Mouse (Mus musculus) stomach, embryonic 14.5 days (tissue): ENCODE measurements at regions not wholly inside any gene's neighbourhood (a gene's known extent, or its start where the extent isn't known, plus 50 kb on each side); places are given as distances from the start of the nearest gene placed in this dataset.

ENCODE experiments used
- ATAC-seq: fragments of 200-750 bp; cut with Nextera tagmentation; 2 replicates; pipeline ENCODE4 v1.8.0; 2017; ENCODE audit warnings: low read depth, moderate TSS enrichment; ENCODE audit not compliant: insufficient number of reproducible peaks, insufficient read depth, low FRiP score
- H3K27ac ChIP-seq: fragments of 300-500 bp; sonication (generic); 2 replicates; pipeline ENCODE4 v1.5.1; 2014; ENCODE audit warnings: mild to moderate bottlenecking, low read length, moderate library complexity, mixed read lengths
- H3K27me3 ChIP-seq: fragments of 300-500 bp; sonication (generic); 2 replicates; pipeline ENCODE4 v1.6.1; 2014; ENCODE audit warnings: low read length, control low read depth, mixed read lengths; ENCODE audit not compliant: control insufficient read depth, insufficient read depth
- H3K36me3 ChIP-seq: fragments of 300-500 bp; sonication (generic); 2 replicates; pipeline ENCODE4 v1.6.1; 2014; ENCODE audit warnings: mild to moderate bottlenecking, control low read depth, low read length, moderate library complexity, mixed read lengths; ENCODE audit not compliant: control insufficient read depth, insufficient read depth
- H3K4me1 ChIP-seq: fragments of 300-500 bp; sonication (generic); 2 replicates; pipeline ENCODE4 v1.6.1; 2014; ENCODE audit warnings: low read length, control low read depth, mixed read lengths; ENCODE audit not compliant: control insufficient read depth, insufficient read depth
- H3K4me2 ChIP-seq: fragments of 300-500 bp; sonication (generic); replicated peaks from 2 replicates; pipeline ENCODE4 v1.6.1; 2014; ENCODE audit warnings: low read depth, low read length, control low read depth
- H3K4me3 ChIP-seq: fragments of 300-500 bp; sonication (generic); 2 replicates; pipeline ENCODE4 v1.5.1; 2014; ENCODE audit warnings: low read depth, low read length, control low read depth
- H3K9ac ChIP-seq: fragments of 300-500 bp; sonication (generic); replicated peaks from 2 replicates; pipeline ENCODE4 v1.6.1; 2014; ENCODE audit warnings: low read depth, mild to moderate bottlenecking, control low read depth, low read length, moderate library complexity, mixed read lengths
- H3K9me3 ChIP-seq: fragments of 300-500 bp; sonication (generic); 2 replicates; pipeline ENCODE4 v1.6.1; 2016; ENCODE audit warnings: low read depth, low read length, control low read depth; ENCODE audit not compliant: control insufficient read depth
- WGBS: fragments of 180-500 bp; shearing (Covaris S2); extraction: QIAGEN DNeasy Blood & Tissue Kit; methylation state at CpG from one replicate; pipeline ENCODE4 v1.1.7; 2014; 5-methylcytosine and 5-hydroxymethylcytosine counted together

DNA sequence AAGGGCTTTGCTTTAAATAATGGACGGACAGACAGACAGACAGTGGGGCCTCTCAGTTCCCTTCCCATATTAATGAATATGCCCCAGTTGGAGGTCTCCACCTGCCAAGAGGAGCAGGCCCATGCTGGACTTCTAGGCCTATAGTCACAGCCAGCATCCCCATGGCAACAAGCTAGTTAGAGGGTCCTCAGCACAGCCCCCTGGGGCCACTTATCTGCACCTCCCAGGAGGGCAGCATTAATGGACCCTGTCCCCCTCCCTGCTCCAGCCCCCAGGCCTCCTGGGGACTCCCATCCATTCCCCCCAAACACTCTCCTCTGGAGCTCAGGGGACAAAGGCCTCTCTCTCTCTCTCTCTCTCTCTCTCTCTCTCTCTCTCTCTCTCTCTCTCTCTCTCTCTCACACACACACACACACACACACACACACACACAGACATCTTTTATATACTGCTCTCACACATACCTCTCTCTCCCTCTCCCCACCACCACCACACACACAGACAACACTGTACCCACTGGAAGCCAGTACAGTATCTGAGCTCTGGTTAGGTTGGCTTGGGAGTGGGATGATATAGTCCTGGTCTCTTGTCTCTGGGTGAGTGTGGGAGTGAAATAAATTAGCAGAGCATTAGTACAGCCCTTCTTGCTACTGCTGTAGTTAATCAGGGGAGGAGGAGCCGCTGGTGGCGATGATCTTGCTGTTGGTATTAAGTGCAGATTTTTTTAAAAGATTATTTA lies 127.7 kb downstream of the Mrm1 start:
- WGBS: 72% methylated on average over 3 of the region's 3 CpGs
- H3K4me2 ChIP-seq: no peak overlapping the region
- H3K36me3 ChIP-seq: no peaks in the 10 kb centered on the region
- no peaks in the 10 kb centered on the region for H3K27me3 ChIP-seq
- ATAC-seq: no peak
- no peak overlapping the region for H3K27ac ChIP-seq
- no peak overlapping the region for H3K4me3 ChIP-seq
- no peaks in the 10 kb centered on the region for H3K4me1 ChIP-seq
- H3K9ac ChIP-seq: no peak overlapping the region
- no peaks in the 10 kb centered on the region for H3K9me3 ChIP-seq

DNA sequence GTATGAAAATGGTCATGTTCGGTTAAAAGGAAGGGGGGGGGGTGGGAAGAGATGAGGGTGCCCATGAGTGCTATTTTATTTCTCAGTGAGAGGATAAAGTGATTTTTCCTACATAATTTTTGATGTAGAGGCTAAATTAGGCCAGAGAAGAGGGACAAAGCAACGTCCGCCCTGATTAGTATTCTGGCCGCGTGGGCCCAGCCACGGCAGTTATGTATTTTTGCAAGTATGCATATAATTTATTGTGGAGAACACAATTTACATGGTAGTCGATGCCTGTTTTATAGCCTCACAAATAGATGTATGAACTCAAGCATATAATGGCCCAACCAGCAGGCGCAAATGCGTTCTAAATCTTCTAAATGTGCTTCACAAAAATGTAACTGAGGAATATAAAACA lies 132.8 kb downstream of the Mrm1 start:
- WGBS: 91% methylated on average over 9 of the region's 9 CpGs
- ATAC-seq: no peak

GRCm38 (mm10) chr11:84684325-84684724 lies 135.0 kb downstream of the Mrm1 start:
- 84% methylated on average over 3 of the region's 3 CpGs for WGBS
- Histone ChIP-seq H3K4me1 (no peaks in the 10 kb centered on the region), H3K4me2 (no peak overlapping the region), H3K9me3 (no peaks in the 10 kb centered on the region), H3K27ac (no peak overlapping the region), H3K9ac (no peak overlapping the region), H3K36me3 (no peaks in the 10 kb centered on the region), H3K27me3 (no peaks in the 10 kb centered on the region), H3K4me3 (no peak overlapping the region)
- no peak for ATAC-seq

More for the DNA sequence above, 132.8 kb downstream of the Mrm1 start:
- H3K4me2 ChIP-seq: no peak overlapping the region
- no peaks in the 10 kb centered on the region for H3K9me3 ChIP-seq
- H3K27ac ChIP-seq: no peak overlapping the region
- H3K9ac ChIP-seq: no peak overlapping the region
- no peaks in the 10 kb centered on the region for H3K4me1 ChIP-seq
- no peak overlapping the region for H3K4me3 ChIP-seq
- no peaks in the 10 kb centered on the region for H3K27me3 ChIP-seq
- no peaks in the 10 kb centered on the region for H3K36me3 ChIP-seq

DNA sequence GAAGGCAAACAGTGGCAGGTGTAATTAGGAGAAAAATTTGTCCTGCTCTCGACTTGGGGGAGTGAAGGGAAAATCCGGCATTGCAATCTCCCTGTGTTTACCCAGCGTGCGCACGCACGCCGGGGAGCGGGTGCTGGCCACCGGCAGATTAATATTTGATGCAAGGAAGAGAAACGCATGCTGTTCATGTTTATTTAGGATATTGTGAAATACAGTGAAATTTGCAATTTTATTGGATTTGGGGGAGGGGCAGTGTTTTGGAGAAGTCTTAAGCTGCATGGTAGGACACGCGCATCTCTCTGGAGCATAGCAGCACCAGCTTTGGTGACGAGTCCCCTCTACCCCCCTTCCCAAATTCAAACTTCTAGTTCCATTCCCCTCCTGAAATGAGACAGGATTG lies 136.4 kb downstream of the Mrm1 start:
- WGBS: 61% methylated on average over 13 of the region's 13 CpGs
- no peaks in the 10 kb centered on the region for H3K4me1 ChIP-seq
- H3K9me3 ChIP-seq: no peaks in the 10 kb centered on the region
- H3K27ac ChIP-seq: no peak overlapping the region
- ATAC-seq: no peak
- H3K4me2 ChIP-seq: no peak overlapping the region
- no peak overlapping the region for H3K9ac ChIP-seq
- H3K36me3 ChIP-seq: no peaks in the 10 kb centered on the region
- H3K27me3 ChIP-seq: no peaks in the 10 kb centered on the region
- no peak overlapping the region for H3K4me3 ChIP-seq

- WGBS: 40% methylated on average over 18 of the region's 18 CpGs
- ATAC-seq: no peak
- no peaks in the 10 kb centered on the region for H3K36me3 ChIP-seq
Measured at GRCm38 (mm10) chr11:84676377-84677078, 142.8 kb downstream of the Mrm1 start.

DNA sequence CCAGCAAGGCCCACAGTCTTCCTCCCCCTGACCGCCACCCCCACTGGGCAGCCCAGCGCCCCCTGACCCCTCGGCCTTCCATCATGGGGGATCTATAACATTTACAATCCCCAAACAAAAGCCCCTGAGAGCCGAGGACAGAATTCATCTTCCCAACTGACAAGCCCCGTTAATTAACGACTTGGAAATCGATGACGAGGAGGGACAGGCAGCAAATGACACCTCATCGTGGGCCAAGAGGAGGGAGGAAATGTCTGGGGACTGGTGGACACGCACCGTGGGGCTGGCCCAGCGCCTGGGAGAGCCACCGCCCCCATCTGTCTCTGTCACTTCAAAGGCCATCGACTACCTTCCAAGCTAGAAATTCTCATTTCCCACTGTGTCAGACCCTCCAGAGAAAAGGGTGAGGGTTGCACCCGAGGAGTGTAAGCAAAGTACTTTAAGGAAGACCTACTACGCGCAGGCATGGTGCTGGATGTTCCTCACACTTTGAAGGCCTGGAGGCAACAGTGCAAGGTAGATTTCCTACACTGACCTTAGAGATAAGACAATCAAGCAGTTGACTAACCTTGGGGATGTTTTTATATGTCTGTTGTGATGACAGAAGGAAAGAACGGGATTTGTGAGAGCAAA lies 146.4 kb downstream of the Mrm1 start:
- H3K27me3 ChIP-seq: no peaks in the 10 kb centered on the region
- H3K4me1 ChIP-seq: no peaks in the 10 kb centered on the region
- H3K4me2 ChIP-seq: no peak overlapping the region
- no peak overlapping the region for H3K4me3 ChIP-seq
- ATAC-seq: no peak
- H3K9me3 ChIP-seq: no peaks in the 10 kb centered on the region
- no peak overlapping the region for H3K27ac ChIP-seq
- H3K9ac ChIP-seq: no peak overlapping the region
- WGBS: 22% methylated on average over 18 of the region's 18 CpGs
- no peaks in the 10 kb centered on the region for H3K36me3 ChIP-seq

More at GRCm38 (mm10) chr11:84676377-84677078, 142.8 kb downstream of the Mrm1 start:
- H3K4me3 ChIP-seq: no peak overlapping the region
- H3K27ac ChIP-seq: no peak overlapping the region
- no peaks in the 10 kb centered on the region for H3K27me3 ChIP-seq
- no peaks in the 10 kb centered on the region for H3K9me3 ChIP-seq
- no peak overlapping the region for H3K9ac ChIP-seq
- no peaks in the 10 kb centered on the region for H3K4me1 ChIP-seq
- H3K4me2 ChIP-seq: no peak overlapping the region

- Histone ChIP-seq H3K4me3 (no peak overlapping the region), H3K4me1 (no peaks in the 10 kb centered on the region), H3K27ac (no peak overlapping the region), H3K9me3 (no peaks in the 10 kb centered on the region), H3K36me3 (no peaks in the 10 kb centered on the region), H3K4me2 (no peak overlapping the region), H3K27me3 (no peaks in the 10 kb centered on the region), H3K9ac (no peak overlapping the region)
- ATAC-seq: no peak
- WGBS: 52% methylated on average over 6 of the region's 6 CpGs
Measured at GRCm38 (mm10) chr11:84671585-84671984, 146.2 kb upstream of the Lhx1 start.

- ATAC-seq: no peak
- Histone ChIP-seq H3K4me3 (no peak overlapping the region), H3K9me3 (no peaks in the 10 kb centered on the region), H3K4me1 (no peaks in the 10 kb centered on the region), H3K4me2 (no peak overlapping the region), H3K36me3 (no peaks in the 10 kb centered on the region), H3K27me3 (no peaks in the 10 kb centered on the region), H3K27ac (no peak overlapping the region), H3K9ac (no peak overlapping the region)
- WGBS: 74% methylated on average over 4 of the region's 4 CpGs
Measured at GRCm38 (mm10) chr11:84667711-84668110, 142.4 kb upstream of the Lhx1 start.
